Mouse (Mus musculus): ENCODE results near the gene Ubp1. TPM values are rescaled to one million over a fixed set of nuclear protein-coding genes. Genes with fewer than 3 reads are reported as not detected.

Gene Ubp1
- total RNA-seq, 1 experiment from 2014 or later: 166 TPM

- ATAC-seq (ENCODE audit: extremely low read depth, insufficient number of reproducible peaks, low FRiP score, poor library complexity, severe bottlenecking): no peak
These were observed 33.7 kb downstream of the Ubp1 start for GRCm38 (mm10) chr9:113964415-113964814.

- ATAC-seq (ENCODE audit: extremely low read depth, insufficient number of reproducible peaks, low FRiP score, poor library complexity, severe bottlenecking): no peak
These were observed 36.1 kb downstream of the Ubp1 start for GRCm38 (mm10) chr9:113966838-113967237.

GRCm38 (mm10) chr9:113968967-113969366 lies 38.2 kb downstream of the Ubp1 start:
- ATAC-seq (ENCODE audit: extremely low read depth, insufficient number of reproducible peaks, low FRiP score, poor library complexity, severe bottlenecking): no peak

DNA sequence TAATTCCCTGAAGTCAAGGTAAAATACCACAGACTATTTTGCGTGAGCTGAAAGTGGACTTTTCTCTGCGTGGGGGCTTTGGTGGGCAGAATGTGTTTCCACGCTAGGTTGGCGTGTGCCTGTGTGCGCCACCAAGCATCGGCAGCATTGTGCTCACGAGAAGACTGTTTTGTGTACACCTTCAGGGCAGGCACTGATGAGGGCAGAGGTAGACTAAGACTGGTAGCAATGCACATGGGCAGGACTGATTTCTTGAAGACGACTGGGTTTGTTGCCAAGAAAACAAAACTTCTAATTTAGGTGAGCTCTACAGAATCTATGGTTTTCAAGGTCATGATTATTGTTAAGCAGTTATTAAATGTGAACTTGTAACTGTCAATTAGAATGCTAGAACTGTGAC lies 38.7 kb downstream of the Ubp1 start:
- ATAC-seq (ENCODE audit: extremely low read depth, insufficient number of reproducible peaks, low FRiP score, poor library complexity, severe bottlenecking): no peak

GRCm38 (mm10) chr9:113970041-113970440 lies 39.3 kb downstream of the Ubp1 start:
- ATAC-seq (ENCODE audit: extremely low read depth, insufficient number of reproducible peaks, low FRiP score, poor library complexity, severe bottlenecking): no peak

- ATAC-seq (ENCODE audit: extremely low read depth, insufficient number of reproducible peaks, low FRiP score, poor library complexity, severe bottlenecking): no peak
These were observed 40.9 kb downstream of the Ubp1 start for GRCm38 (mm10) chr9:113971615-113972014.

GRCm38 (mm10) chr9:113973857-113974256 lies 43.1 kb downstream of the Ubp1 start:
- ATAC-seq (ENCODE audit: extremely low read depth, insufficient number of reproducible peaks, low FRiP score, poor library complexity, severe bottlenecking): no peak

GRCm38 (mm10) chr9:113974945-113975344 lies 44.2 kb downstream of the Ubp1 start:
- no peak for ATAC-seq (ENCODE audit: extremely low read depth, insufficient number of reproducible peaks, low FRiP score, poor library complexity, severe bottlenecking)

- no peak for ATAC-seq (ENCODE audit: extremely low read depth, insufficient number of reproducible peaks, low FRiP score, poor library complexity, severe bottlenecking)
These were observed 44.7 kb downstream of the Ubp1 start for GRCm38 (mm10) chr9:113975442-113975841.

DNA sequence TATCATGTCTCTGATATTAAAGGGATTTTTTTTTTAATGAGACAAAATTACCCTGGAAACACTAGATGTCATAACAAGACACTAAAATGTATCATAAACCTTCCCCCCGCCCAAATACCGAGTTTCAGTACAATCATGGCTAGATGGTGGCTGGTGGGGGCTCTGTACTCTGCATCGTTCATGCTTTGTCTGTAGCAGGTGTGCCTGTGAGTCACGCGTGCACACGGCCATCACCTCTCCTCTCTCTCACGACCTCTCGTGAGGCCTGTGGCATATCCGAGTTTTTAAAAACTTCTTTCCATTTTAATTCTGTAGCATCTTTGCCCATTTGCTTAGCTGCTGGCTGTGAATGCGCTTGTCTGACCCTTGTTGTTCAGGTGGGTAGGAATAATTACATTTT lies 45.5 kb downstream of the Ubp1 start:
- no peak for ATAC-seq (ENCODE audit: extremely low read depth, insufficient number of reproducible peaks, low FRiP score, poor library complexity, severe bottlenecking)

- ATAC-seq (ENCODE audit: extremely low read depth, insufficient number of reproducible peaks, low FRiP score, poor library complexity, severe bottlenecking): no peak
These were observed 46.6 kb downstream of the Ubp1 start for GRCm38 (mm10) chr9:113977225-113977840.

DNA sequence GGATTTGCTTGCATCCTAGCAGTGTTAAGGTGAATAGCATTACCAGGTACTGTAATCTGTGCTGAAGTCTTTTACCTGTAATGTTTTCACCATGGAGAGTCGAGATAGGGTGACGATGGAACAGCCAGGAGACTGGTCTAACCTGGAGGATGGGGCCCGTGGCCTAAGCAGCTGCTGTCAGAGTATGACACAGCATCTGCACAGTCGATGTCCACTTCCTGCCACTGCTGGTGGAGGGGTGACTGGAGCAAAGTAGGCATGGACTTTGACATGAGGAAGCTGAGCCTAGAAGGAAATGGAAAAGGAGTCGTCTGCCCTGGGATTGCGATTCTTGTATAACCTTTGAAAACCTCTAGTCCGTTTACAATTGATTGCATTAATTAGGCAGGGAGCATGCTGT lies 47.9 kb downstream of the Ubp1 start:
- ATAC-seq (ENCODE audit: extremely low read depth, insufficient number of reproducible peaks, low FRiP score, poor library complexity, severe bottlenecking): no peak

DNA sequence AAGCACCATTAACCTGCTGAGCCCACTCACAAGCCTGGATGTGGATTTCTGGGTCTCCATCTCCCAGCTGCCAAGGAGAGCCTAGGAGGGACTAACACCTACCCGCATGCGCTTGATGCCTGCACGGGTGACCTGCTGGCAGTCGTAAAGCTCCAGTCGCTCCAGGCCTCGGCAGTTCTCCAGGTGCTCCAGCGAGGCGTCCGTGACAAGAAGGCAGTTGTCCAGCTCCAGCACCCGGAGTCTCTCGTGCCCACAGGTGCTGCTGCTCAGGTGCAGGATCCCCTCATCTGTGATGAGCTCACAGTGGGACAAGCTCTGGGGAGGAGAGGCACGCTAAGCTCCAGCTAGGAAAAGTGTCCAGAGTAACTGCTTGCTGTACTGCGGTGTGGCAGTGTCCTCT lies 48.6 kb downstream of the Ubp1 start:
- no peak for ATAC-seq (ENCODE audit: extremely low read depth, insufficient number of reproducible peaks, low FRiP score, poor library complexity, severe bottlenecking)

GRCm38 (mm10) chr9:113981099-113981880 lies 50.6 kb downstream of the Ubp1 start:
- no peak for ATAC-seq (ENCODE audit: extremely low read depth, insufficient number of reproducible peaks, low FRiP score, poor library complexity, severe bottlenecking)

GRCm38 (mm10) chr9:113982451-113982850 lies 51.7 kb downstream of the Ubp1 start:
- no peak for ATAC-seq (ENCODE audit: extremely low read depth, insufficient number of reproducible peaks, low FRiP score, poor library complexity, severe bottlenecking)

GRCm38 (mm10) chr9:113982883-113983670 lies 52.3 kb downstream of the Ubp1 start:
- no peak for ATAC-seq (ENCODE audit: extremely low read depth, insufficient number of reproducible peaks, low FRiP score, poor library complexity, severe bottlenecking)

DNA sequence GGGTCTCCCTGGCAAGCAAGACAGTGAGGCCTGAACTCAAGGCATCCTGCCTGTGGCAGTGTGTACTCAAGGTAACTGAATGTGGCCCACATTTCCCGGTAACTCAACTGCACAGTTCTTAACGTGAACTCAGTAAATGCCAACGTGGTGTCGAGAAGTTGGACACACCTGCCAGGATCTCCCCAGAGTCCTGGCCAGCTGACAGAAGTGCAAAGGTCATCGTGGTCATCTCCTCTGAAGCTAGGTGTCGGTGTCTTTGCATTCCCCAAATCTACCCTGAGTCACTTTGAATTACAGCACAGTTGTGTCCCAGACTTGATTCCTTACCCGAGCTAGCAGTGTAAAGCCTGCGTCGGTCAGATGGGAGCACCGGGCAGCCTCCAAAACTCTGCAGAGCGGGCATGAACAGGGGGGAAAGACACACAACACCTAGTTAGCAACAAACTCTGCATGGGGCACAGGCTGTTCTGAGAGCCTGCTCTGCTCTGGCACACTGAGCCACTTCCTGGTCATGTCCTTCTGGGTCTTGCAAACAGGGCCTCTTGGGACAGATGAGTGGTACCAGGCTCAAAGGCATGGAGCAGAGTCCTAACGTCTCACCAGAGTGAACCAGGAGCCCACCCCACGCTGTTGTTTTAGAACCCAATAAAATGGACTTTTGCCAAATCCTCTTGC lies 54.3 kb downstream of the Ubp1 start:
- no peak for ATAC-seq (ENCODE audit: extremely low read depth, insufficient number of reproducible peaks, low FRiP score, poor library complexity, severe bottlenecking)

DNA sequence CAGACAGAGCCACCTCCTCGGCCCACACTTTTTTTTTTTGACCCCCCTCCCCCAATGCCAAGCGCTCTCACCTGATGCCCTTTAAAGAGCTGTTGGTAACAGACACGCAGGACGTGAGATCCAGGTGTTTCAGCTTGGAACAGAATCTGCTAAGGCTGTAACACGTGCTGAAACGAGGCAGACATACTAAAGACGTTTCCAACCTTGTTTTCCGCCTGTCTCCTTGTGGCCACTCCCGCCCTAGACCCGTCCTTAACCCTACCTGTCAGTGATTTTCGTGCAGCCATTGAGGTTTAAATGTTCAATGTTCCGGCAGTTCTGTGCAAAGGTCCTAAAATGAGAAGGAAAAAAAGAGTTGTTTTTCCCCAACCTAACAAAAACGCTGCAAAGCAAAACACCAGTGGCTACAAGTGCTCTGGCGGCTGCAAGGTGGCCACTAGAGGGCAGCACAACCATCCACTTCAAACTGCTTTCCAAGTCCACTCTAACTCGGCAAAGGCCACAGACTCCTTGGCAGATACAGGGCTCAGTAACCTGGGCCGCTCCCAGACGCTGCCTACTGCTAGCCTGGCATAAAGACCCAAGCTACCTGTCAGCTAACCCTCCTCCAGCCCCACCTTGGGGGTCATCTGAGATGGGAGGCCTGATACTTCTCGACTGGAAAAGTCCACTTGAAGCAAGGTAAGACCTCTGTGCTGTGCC lies 60.0 kb downstream of the Ubp1 start:
- peak; percentile 51; the same call in 1 of the 2 replicates for ATAC-seq (ENCODE audit: extremely low read depth, insufficient number of reproducible peaks, low FRiP score, poor library complexity, severe bottlenecking)

DNA sequence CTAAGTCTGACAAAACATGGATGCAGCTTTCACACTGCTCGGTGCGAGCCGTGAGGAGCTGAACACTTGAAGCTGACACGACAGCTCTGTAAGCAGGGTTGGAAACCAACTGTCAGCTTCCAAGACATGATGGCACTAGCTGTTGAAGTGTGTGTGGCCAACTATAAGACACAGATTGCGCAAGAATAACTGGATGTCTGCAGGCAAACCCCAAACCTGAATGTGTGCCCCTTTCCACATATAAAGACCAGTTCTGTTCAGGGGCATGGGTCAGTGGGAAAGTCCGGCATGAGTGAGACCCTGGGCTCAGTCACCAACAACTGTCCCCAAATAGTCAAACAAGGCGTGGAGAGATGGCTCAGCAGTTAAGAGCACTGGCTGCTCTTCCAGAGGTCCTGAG lies 62.1 kb downstream of the Ubp1 start:
- no peak for ATAC-seq (ENCODE audit: extremely low read depth, insufficient number of reproducible peaks, low FRiP score, poor library complexity, severe bottlenecking)
